Mouse (Mus musculus) heart, adult 2 months (tissue): Measurements from ENCODE around the gene Snap47.

ENCODE experiments used
- CTCF ChIP-seq: fragments of 200-600 bp; IDR thresholded peaks from 2 replicates; pipeline ENCODE4 v1.8.1; 2022; ENCODE audit warnings: antibody characterized with exemption, mild to moderate bottlenecking, moderate library complexity
- EP300 ChIP-seq: fragments of 200-500 bp; IDR thresholded peaks from 2 replicates; pipeline ENCODE4 v1.6.1; 2011; ENCODE audit warnings: low read depth, low read length, control low read depth; ENCODE audit not compliant: insufficient read depth
- POLR2A ChIP-seq: fragments of 200-500 bp; IDR thresholded peaks from 2 replicates; pipeline ENCODE4 v1.6.1; 2011; ENCODE audit warnings: mild to moderate bottlenecking, low read depth, low read length, control low read depth; ENCODE audit not compliant: insufficient read depth

DNA sequence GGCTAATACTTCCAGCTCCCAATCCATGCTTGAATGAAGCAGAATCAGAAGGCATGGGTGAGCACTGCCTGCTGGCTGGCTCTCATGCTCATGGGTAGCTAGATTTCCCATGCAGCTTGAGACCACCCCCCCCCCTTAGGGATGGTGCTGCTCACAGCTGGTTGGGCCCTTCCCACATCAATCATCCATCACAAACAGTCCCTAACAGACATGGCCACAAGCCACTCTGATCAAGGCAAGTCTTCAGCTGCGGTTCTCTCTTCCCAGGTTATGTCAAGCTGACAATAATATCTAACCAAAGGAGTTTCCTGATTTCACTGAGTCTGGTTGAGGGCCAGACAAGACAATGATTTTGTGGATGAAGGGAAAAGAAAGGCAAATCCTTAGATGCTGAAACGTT, 50.1 kb downstream of the Snap47 start:
- TF ChIP-seq POLR2A, result no peak
- TF ChIP-seq CTCF, result no peak
- no peak for TF ChIP-seq EP300
